Mouse (Mus musculus): ENCODE data around the gene Clrn3. TPM values are rescaled to one million over a fixed set of nuclear protein-coding genes. Genes with fewer than 3 reads are reported as not detected.
A peak's percentile ranks its signal among the peaks of the same experiment; 100 is the strongest.

The Clrn3 gene
- polyA plus RNA-seq, 1 experiment from 2014 or later, result not detected

DNA sequence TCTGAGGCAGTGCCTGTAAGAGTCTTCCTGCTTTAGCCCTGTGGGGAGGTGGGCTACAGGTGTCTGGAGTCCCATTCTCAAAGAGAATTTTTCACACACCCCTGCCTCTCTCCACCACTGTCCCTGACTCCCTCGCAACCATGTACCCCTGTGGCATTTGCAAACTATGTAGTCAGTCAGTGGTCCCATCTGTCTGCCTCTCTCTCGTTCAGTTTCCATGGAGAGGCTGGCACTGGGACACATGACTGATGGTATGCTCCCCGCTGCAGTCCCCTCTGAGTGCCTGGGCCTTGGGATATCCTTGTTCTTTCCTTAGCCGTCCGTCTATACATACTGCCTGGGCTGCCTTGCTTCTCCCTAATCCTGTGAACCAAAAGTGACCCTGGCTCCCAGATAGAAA is 37.6 kb upstream of the Clrn3 start:
- no peak overlapping the region for H3K4me3 ChIP-seq (ENCODE audit: control insufficient read depth in 1 of 2, insufficient read depth in 1 of 2, low read depth in 1 of 2, low read length in 2 of 2)
- 0 out of 2 replicates have a peak, but pooled peaks cover 3% of the 10 kb centered on the region for H3K27me3 ChIP-seq (ENCODE audit: control insufficient read depth, insufficient read depth, low read length)
- peaks cover 4% of the 10 kb centered on the region; the same call in 1 of the 2 replicates for H3K9me3 ChIP-seq (ENCODE audit: control insufficient read depth, low read length)

DNA sequence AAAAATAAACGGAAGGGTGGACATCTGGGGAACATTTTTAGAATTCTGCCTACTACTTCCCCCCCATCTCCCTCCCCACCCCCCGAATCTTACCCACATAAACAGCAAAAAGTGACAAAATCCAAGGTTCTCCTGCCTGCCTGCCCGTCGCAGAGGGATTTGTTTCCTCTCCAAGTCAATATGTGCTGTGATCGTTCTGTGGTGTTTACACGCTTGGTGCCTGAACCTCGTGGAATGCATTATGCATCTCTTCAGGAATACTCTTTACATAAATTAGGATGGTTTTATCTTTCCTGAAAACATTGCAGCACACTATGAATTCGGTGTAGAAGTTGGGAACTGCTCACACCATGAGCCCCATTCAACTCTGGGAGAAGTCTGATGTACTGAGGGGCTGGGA is 35.6 kb upstream of the Clrn3 start:
- H3K36me3 ChIP-seq (ENCODE audit: control insufficient read depth, insufficient read depth, low read length), result no peaks in the 10 kb centered on the region
- no peak overlapping the region for H3K9ac ChIP-seq (ENCODE audit: low read length)
- no peaks in the 10 kb centered on the region for H3K9me3 ChIP-seq (ENCODE audit: control insufficient read depth, low read length)
- H3K4me2 ChIP-seq (ENCODE audit: low read length), result no peak overlapping the region
- H3K4me3 ChIP-seq (ENCODE audit: control insufficient read depth in 1 of 2, insufficient read depth in 1 of 2, low read depth in 1 of 2, low read length in 2 of 2), result no peak overlapping the region
- no peak for ATAC-seq (ENCODE audit: insufficient number of reproducible peaks, insufficient read depth, low FRiP score, low read depth)
- H3K27me3 ChIP-seq (ENCODE audit: control insufficient read depth, insufficient read depth, low read length), result 0 out of 2 replicates have a peak, but pooled peaks cover 3% of the 10 kb centered on the region
- WGBS, result 84% methylated on average over 8 of the region's 8 CpGs
- H3K27ac ChIP-seq (replicated peaks in 1 of 2; ENCODE audit: control insufficient read depth in 1 of 2, insufficient read depth in 1 of 2, low read depth in 2 of 2, low read length in 2 of 2), result no peak overlapping the region
- no peaks in the 10 kb centered on the region for H3K4me1 ChIP-seq (ENCODE audit: control insufficient read depth in 2 of 2, insufficient read depth in 2 of 2, low read length in 2 of 2)

More for the DNA sequence above, 37.6 kb upstream of the Clrn3 start:
- H3K4me2 ChIP-seq (ENCODE audit: low read length), result no peak overlapping the region
- no peaks in the 10 kb centered on the region for H3K36me3 ChIP-seq (ENCODE audit: control insufficient read depth, insufficient read depth, low read length)
- no peak overlapping the region for H3K9ac ChIP-seq (ENCODE audit: low read length)
- H3K27ac ChIP-seq (replicated peaks in 1 of 2; ENCODE audit: control insufficient read depth in 1 of 2, insufficient read depth in 1 of 2, low read depth in 2 of 2, low read length in 2 of 2), result no peak overlapping the region
- 72% methylated on average over 5 of the region's 5 CpGs for WGBS
- H3K4me1 ChIP-seq (ENCODE audit: control insufficient read depth in 2 of 2, insufficient read depth in 2 of 2, low read length in 2 of 2), result no peaks in the 10 kb centered on the region
- ATAC-seq (ENCODE audit: insufficient number of reproducible peaks, insufficient read depth, low FRiP score, low read depth), result no peak

DNA sequence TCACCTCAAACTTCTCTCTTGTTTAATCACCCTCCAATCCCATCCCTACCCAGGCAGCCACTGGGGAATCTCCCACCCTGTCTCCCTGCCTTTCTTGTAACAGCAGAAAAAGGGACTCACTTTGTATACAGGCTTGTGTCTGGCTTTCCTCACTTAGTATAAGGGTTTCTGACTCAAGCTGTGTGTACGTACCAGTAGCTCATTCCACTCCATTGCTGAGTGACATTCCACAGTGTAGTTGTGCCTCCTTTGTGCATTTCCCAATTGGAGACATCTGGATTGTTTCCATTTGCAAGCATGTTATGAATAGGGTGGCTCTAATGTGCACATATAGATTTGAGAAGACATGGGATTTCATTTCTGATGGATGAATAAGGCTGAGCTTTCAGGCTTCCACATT is 31.8 kb upstream of the Clrn3 start:
- Histone ChIP-seq H3K36me3 (ENCODE audit: control insufficient read depth, insufficient read depth, low read length) (no peaks in the 10 kb centered on the region), H3K27me3 (ENCODE audit: control insufficient read depth, insufficient read depth, low read length) (0 out of 2 replicates have a peak, but pooled peaks cover 3% of the 10 kb centered on the region), H3K9me3 (ENCODE audit: control insufficient read depth, low read length) (no peaks in the 10 kb centered on the region), H3K4me3 (ENCODE audit: control insufficient read depth in 1 of 2, insufficient read depth in 1 of 2, low read depth in 1 of 2, low read length in 2 of 2) (no peak overlapping the region), H3K4me2 (ENCODE audit: low read length) (no peak overlapping the region), H3K9ac (ENCODE audit: low read length) (no peak overlapping the region), H3K4me1 (ENCODE audit: control insufficient read depth in 2 of 2, insufficient read depth in 2 of 2, low read length in 2 of 2) (no peaks in the 10 kb centered on the region), H3K27ac (replicated peaks in 1 of 2; ENCODE audit: control insufficient read depth in 1 of 2, insufficient read depth in 1 of 2, low read depth in 2 of 2, low read length in 2 of 2) (no peak overlapping the region)
- ATAC-seq (ENCODE audit: insufficient number of reproducible peaks, insufficient read depth, low FRiP score, low read depth), result no peak
- WGBS, result 35% methylated on average over 1 of the region's 1 CpGs

DNA sequence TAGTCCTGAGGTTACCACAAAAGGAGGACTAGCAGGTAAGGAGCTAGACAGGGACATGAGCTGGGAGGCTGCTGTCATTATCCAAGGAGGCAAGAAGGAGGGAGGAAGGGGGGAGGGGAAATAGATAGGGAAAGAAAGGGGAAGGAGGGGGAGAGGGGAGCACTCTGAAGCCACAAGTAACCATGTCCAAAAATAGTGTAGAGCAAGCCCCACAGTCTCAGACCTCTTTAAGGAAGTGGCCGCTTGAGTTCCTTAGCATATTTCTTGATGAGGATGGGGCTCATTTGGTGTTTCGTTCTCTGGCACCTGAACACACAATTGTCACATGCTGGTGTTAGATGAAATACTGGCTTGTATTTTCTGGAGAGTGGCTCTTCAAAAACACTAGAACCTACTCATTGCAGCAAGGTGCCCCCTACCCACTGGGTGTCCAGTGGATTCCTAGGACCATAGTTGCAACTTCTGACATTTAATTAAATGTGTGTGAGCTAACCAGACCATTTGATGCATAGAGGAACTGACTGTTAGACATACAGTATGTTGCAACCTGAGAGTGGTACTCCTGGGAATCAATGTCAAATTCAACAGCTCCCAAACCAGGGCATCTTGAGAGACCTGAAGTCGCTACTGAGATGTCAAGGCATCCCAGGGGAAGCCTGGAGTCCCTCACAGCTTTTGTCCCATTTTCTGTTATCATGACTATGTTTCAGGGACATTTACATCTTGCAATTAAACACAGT is 28.4 kb upstream of the Clrn3 start:
- Histone ChIP-seq H3K36me3 (ENCODE audit: control insufficient read depth, insufficient read depth, low read length) (no peaks in the 10 kb centered on the region), H3K27me3 (ENCODE audit: control insufficient read depth, insufficient read depth, low read length) (no peaks in the 10 kb centered on the region; the same call in 1 of the 2 replicates), H3K4me1 (ENCODE audit: control insufficient read depth in 2 of 2, insufficient read depth in 2 of 2, low read length in 2 of 2) (no peaks in the 10 kb centered on the region), H3K9me3 (ENCODE audit: control insufficient read depth, low read length) (no peaks in the 10 kb centered on the region), H3K4me2 (ENCODE audit: low read length) (no peak overlapping the region), H3K9ac (ENCODE audit: low read length) (no peak overlapping the region), H3K4me3 (ENCODE audit: control insufficient read depth in 1 of 2, insufficient read depth in 1 of 2, low read depth in 1 of 2, low read length in 2 of 2) (no peak overlapping the region), H3K27ac (replicated peaks in 1 of 2; ENCODE audit: control insufficient read depth in 1 of 2, insufficient read depth in 1 of 2, low read depth in 2 of 2, low read length in 2 of 2) (no peak overlapping the region)
- no peak for ATAC-seq (ENCODE audit: insufficient number of reproducible peaks, insufficient read depth, low FRiP score, low read depth)
- WGBS, result 60% methylated on average over 3 of the region's 3 CpGs

DNA sequence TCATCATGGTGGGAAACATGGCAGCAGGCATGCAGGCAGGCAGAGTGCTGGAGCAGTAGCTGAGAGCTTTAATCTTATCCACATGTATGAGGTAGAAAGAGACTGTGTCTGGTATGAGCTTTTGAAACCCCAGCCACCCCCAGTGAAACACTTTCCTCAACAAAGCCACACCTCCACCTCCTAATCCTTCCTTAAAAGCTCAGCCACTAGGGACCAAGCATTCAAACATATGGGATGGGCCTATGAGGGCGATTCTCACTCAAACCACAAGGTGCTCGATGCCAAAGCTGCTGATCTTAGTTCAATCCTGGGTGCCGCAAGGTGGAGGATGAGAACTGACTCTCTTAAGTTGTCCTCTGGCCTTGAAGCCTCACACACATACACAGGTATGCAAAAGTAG is 25.1 kb upstream of the Clrn3 start:
- H3K4me1 ChIP-seq (ENCODE audit: control insufficient read depth in 2 of 2, insufficient read depth in 2 of 2, low read length in 2 of 2), result peaks cover 5% of the 10 kb centered on the region in 2 experiments; a peak in 2 of 4 replicates
- no peaks in the 10 kb centered on the region for H3K9me3 ChIP-seq (ENCODE audit: control insufficient read depth, low read length)
- ATAC-seq (ENCODE audit: insufficient number of reproducible peaks, insufficient read depth, low FRiP score, low read depth), result no peak
- H3K9ac ChIP-seq (ENCODE audit: low read length), result no peak overlapping the region
- H3K36me3 ChIP-seq (ENCODE audit: control insufficient read depth, insufficient read depth, low read length), result no peaks in the 10 kb centered on the region
- 79% methylated on average over 3 of the region's 3 CpGs for WGBS
- H3K4me2 ChIP-seq (ENCODE audit: low read length), result no peak overlapping the region
- no peak overlapping the region for H3K4me3 ChIP-seq (ENCODE audit: control insufficient read depth in 1 of 2, insufficient read depth in 1 of 2, low read depth in 1 of 2, low read length in 2 of 2)
- no peaks in the 10 kb centered on the region; the same call in 1 of the 2 replicates for H3K27me3 ChIP-seq (ENCODE audit: control insufficient read depth, insufficient read depth, low read length)
- H3K27ac ChIP-seq (replicated peaks in 1 of 2; ENCODE audit: control insufficient read depth in 1 of 2, insufficient read depth in 1 of 2, low read depth in 2 of 2, low read length in 2 of 2), result no peak overlapping the region

DNA sequence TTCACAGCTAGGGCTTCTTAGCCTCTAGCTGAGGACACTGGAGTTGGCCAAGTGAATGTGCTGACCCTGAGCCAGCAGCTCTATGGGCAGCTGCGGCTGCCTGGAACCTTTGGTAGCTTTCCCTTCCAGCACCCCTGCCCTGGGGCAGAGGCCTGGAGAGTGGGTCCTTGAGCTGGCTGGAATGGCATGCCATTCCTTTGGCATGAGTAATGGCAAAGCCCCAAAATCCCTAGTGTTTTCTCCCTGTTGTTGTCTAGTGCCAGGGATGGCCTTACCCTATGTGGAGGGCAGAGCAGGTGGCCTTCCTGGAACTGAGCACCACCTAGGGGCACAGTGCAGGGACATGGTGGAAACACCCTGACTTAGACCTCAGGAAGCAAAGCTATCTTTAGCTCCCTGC is 23.1 kb upstream of the Clrn3 start:
- Histone ChIP-seq H3K9ac (ENCODE audit: low read length) (no peak overlapping the region), H3K4me1 (ENCODE audit: control insufficient read depth in 2 of 2, insufficient read depth in 2 of 2, low read length in 2 of 2) (peaks cover 5% of the 10 kb centered on the region in 2 experiments; a peak in 2 of 4 replicates), H3K9me3 (ENCODE audit: control insufficient read depth, low read length) (no peaks in the 10 kb centered on the region), H3K36me3 (ENCODE audit: control insufficient read depth, insufficient read depth, low read length) (no peaks in the 10 kb centered on the region), H3K4me3 (ENCODE audit: control insufficient read depth in 1 of 2, insufficient read depth in 1 of 2, low read depth in 1 of 2, low read length in 2 of 2) (no peak overlapping the region), H3K27ac (replicated peaks in 1 of 2; ENCODE audit: control insufficient read depth in 1 of 2, insufficient read depth in 1 of 2, low read depth in 2 of 2, low read length in 2 of 2) (no peak overlapping the region), H3K4me2 (ENCODE audit: low read length) (no peak overlapping the region), H3K27me3 (ENCODE audit: control insufficient read depth, insufficient read depth, low read length) (peaks cover 6% of the 10 kb centered on the region; the same call in 1 of the 2 replicates)
- WGBS, result 29% methylated on average over 1 of the region's 1 CpGs
- ATAC-seq (ENCODE audit: insufficient number of reproducible peaks, insufficient read depth, low FRiP score, low read depth), result peak; percentile 56; the same call in 1 of the 2 replicates

DNA sequence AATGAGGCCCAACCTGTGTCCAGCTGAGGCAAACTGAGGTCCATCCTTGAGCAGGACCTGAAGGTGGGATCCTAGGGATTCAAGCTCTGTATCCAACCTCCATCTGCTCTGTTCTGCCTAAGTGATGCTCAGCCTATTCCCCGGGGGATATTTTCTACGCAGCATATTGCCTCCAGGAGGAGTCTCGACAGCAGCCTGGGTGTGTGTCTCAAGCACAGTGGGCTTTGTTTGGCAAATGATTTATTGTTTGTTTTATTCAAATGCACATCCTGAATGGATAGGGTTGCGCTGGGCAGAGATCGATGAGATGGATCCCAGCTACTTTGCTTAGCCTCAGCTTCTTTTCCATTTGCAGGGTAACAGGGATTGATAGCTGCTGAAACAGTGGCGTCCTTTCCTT is 20.0 kb upstream of the Clrn3 start:
- Histone ChIP-seq H3K36me3 (ENCODE audit: control insufficient read depth, insufficient read depth, low read length) (no peaks in the 10 kb centered on the region), H3K9me3 (ENCODE audit: control insufficient read depth, low read length) (no peaks in the 10 kb centered on the region), H3K4me1 (ENCODE audit: control insufficient read depth in 2 of 2, insufficient read depth in 2 of 2, low read length in 2 of 2) (peaks cover 5% of the 10 kb centered on the region in 2 experiments; a peak in 2 of 4 replicates), H3K4me3 (ENCODE audit: control insufficient read depth in 1 of 2, insufficient read depth in 1 of 2, low read depth in 1 of 2, low read length in 2 of 2) (no peak overlapping the region), H3K27ac (replicated peaks in 1 of 2; ENCODE audit: control insufficient read depth in 1 of 2, insufficient read depth in 1 of 2, low read depth in 2 of 2, low read length in 2 of 2) (no peak overlapping the region), H3K27me3 (ENCODE audit: control insufficient read depth, insufficient read depth, low read length) (peaks cover 7% of the 10 kb centered on the region; the same call in 1 of the 2 replicates), H3K9ac (ENCODE audit: low read length) (no peak overlapping the region), H3K4me2 (ENCODE audit: low read length) (no peak overlapping the region)
- ATAC-seq (ENCODE audit: insufficient number of reproducible peaks, insufficient read depth, low FRiP score, low read depth), result no peak
- 84% methylated on average over 6 of the region's 6 CpGs for WGBS

Measured in heart, embryonic 14.5 days (tissue).